Mouse (Mus musculus) retina, postnatal 1 day (tissue): ENCODE results near the gene Defb35.
A peak's percentile ranks its signal among the peaks of the same experiment; 100 is the strongest.
"Not testable (repeated sequence)": the region's sequence is repeated elsewhere in the genome, so short reads cannot be mapped to it uniquely, and the experiment has no call there.

Experiments
- DNase-seq: peaks from one replicate; pipeline ENCODE4 v3.0.0-alpha.2; 2012

Gene Defb35

DNA sequence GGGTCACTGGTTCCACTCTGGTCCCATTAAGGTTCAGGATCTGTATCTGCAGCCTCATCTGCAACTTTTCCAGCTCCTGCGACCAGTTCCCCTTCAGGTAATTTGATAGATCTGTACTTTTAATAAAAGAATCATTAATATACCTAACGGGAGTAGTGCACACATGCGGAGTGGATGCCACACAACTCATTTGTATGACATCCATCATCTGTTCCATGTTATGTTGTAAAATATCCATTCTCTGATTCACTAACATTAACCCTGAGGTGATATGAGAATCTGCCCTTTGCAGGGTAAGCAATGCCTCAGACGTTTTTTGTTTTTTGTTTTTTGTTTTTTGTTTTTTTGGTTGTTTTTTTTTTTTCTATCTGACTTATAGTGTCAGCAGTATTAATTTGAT lies at the start of gene Defb35:
Gene Defb35 (plus strand): TSS at position 301 of the 400 bp plus-strand sequence.
- not testable (repeated sequence) for DNase-seq

DNA sequence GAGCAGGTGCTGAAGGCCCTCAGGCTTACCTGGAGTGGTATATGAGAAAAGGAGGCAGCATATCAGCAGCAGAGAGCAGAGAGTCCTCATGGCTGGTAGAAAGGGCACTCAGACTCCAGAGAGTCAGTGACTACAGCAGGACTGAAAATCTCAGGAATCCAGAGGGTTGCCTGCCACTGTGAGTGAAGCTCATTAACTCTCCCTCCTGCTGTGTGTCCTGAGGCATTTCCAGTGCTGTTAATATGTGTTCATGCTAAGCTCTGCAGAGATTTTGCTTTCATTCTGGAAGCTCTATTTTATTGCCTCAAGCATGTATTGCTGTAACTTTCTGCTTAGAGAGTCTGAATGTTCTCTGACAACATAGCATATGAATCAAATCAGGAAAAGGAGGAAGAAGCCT lies 31.9 kb upstream of the Defb35 start, which contains the start of gene Defb11:
Gene Defb11 (minus strand): TSS at position 123 of the 400 bp plus-strand sequence.
- peak; percentile 78 for DNase-seq

DNA sequence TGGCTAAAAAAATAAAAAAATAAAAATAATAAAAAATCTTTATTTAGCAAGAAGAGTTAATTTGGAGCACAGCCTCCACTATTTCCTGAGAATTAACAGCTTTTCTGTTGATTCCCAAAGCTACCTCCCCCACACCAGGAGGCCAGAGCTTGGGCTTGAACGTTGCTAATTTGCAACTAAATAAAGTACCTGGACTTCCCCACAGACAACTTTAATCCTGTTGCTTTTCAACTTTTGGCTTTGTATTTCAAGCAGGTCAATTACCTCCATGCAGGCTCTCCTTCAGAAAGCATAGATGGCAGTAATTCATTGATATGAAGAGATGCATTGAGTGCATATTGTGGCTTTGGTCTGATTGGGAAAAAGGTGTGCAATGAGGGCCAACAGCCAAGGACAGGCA lies 26.2 kb upstream of the Defb35 start:
- no peak for DNase-seq

DNA sequence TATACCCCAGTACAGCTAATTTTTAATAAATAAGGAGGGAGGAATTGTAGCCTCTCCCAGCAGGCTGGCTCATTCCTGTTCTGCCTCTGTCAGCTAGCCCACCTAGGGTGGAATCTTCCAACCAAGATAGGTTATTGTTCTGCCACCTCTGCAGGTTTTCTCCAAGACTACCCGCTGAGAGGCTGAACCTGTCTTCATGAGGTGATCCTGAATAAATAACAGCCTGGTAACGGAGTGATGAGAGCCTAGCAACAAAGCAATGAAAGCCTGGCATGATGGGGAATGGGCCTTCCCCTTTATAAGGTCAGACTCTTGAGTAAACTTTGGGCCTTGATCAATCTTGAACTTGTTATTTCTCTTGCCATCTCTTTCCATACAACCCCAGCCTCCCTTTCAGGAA lies 25.6 kb upstream of the Defb35 start:
- DNase-seq, result no peak

DNA sequence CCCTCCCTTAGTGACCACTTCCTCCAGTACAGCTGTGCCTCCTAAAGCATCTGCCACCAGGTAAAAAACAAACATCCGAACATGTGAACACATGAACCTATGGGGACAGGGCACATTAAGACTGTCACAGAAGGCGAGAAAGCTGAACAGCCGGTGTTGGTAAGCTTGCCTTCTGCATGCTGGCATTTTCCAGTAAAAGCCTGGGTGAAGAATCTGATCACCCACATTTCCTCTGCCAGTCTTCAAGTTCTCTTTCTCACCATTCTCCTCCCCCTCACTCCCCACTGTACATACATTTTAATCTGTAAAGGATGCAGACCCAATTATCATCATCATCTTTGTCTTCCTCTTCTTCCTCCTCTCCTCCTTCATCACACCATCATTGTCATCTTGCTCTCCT lies 22.5 kb upstream of the Defb35 start:
- no peak for DNase-seq

DNA sequence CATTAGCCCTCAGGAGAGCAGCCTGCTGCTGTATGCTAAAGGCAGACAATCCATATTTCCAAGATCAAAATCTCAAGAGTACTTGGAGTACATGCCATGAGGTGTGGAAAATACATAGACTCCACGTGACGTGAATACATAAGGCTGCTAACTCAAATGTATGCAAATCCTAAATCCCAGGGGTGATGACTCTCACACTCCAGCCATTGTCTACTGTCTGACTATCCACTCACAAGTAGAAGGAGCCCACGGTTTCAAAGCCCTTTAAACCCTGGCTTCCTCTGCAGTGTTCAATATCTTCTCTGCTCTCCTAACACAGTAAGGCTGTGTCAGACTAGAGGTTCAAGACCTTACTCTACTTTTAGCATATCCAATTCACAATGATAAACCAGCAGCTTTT lies 7.4 kb upstream of the Defb35 start:
- DNase-seq, result not testable (repeated sequence)

DNA sequence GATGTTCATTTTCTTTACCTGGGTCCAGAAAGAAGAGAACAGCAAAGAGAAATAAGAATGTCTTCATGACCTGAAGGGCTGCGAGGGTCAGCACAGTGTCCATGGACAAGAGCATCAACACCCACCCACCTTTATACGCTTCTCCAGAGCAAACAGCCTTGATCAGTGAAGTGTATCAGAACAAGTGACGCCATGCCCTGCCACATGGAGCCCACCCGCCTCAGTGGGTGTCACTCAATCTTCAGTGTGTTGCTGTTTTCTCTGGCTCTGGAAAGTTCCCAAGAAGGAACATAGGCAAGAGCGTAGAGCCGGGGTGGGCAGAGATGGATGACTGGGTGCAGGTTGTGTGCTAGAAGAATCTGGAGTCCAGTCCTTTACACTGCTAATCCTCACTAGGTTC lies 5.5 kb upstream of the Defb35 start, which contains the start of gene Defb15:
Gene Defb15 (minus strand): TSS at position 101 of the 400 bp plus-strand sequence.
- no peak for DNase-seq

DNA sequence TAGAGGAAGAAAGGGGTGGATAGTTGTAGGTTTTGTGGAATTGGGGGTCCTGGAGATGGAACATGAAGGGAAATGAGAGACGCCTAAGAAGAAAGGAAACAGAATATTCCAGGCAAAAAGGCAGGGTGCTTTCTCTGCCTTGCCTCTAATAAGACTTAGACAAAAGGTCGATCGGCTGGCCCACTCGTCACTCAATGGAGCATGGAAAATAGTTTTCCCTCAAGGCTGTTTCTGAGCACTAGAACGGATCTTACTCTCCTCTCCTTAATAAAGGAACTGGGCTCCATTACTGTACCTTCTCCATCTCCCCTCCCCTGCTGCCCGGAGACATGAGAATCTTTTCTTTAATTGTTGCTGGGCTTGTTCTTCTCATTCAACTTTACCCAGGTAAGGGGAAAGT lies 8.3 kb downstream of the Defb35 start, which contains the start of gene Defb13:
Gene Defb13 (plus strand): TSS at position 301 of the 400 bp plus-strand sequence.
- DNase-seq, result peak; percentile 17

DNA sequence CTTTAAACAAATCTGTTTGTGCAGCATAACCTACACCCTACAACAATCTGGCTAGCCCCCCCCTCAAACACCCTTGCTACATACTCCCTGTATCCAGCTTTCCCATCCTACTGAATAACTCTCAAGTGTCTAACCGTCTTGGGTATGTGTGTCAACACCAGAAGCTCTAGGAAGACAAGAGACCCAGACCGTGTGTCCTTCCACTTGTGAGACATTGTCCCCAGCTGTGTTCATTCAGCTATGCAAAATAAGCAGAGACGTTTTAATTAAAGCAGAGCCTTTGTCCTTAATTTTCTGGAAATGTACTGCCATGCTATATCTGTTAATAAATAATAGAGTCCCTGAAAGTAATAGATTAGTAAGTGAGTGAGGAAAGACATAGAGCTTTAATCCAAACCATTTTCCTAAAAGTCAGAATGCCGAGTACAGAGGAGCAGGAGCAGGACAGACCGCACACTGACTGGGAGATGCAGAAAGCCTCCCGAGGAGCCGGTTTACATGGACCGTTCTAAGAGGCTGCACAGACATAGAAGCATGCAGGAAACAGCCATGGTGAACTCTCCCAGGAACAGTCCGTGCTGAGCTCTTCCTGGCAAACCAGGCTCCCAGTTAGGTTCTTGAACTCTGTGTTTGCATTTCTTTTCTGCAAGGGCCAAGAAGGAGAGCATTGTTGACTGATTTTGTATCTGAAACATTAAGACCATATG lies 9.3 kb downstream of the Defb35 start:
- peak; percentile 72 for DNase-seq

DNA sequence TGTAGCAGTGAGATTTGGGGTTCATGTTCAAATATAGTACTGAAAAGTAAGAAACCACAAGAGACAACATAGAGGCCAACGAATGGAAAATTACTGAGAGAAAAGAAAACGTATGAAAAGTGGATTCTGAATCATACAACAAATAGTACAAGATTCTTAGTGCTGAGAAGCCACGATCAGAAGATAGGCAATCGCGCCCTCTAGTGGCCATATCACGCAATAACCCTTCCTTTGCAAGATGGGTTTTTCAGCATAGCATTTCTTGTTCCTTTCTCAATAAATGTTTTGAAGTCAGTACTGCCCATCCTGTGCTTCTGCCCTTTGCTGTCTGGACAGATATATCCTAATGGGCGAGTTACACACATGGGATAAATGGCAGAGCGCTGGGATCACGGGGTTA lies 17.2 kb downstream of the Defb35 start:
- peak; percentile 63 for DNase-seq

DNA sequence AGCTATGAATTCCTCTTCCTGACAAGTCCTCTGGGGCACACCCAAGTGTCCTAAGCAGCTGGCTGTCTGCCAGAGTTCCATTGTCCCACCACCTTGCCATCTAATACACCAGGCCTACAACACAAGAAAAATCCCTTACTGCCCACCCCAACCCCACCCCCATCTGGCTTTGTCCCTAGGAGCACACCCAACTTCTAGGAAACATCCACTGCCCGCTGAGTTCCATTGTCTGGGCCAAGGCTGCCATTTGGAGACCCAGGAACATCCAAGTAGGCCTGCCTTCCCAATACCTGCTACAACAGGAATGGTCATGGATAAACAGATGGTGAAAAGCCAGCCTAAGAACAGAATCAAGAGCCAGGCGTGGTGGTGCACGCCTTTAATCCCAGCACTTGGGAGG lies 18.2 kb downstream of the Defb35 start:
- no peak for DNase-seq

DNA sequence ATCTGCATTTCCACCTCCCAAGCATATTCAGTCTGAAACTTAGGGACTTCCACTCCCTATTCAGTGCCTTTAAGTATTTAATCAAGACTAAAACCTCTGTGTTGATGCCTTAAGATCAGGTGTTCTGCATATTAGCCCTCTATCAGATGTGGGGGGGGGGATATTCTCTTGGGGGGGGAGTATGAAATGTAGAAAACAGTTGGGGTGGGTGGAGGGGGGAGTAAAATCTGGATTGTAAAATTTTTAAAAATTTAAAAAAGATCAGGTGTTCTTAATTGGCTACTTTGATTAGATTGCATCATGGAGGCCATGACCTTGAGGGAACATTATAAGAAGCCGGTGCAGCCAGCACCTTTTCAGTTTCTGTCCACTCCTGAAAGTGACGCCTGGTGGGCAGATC lies 20.3 kb downstream of the Defb35 start, which contains the start of gene Fam90a1a:
Gene Fam90a1a (plus strand): TSS at position 301 of the 400 bp plus-strand sequence.
- DNase-seq, result no peak

DNA sequence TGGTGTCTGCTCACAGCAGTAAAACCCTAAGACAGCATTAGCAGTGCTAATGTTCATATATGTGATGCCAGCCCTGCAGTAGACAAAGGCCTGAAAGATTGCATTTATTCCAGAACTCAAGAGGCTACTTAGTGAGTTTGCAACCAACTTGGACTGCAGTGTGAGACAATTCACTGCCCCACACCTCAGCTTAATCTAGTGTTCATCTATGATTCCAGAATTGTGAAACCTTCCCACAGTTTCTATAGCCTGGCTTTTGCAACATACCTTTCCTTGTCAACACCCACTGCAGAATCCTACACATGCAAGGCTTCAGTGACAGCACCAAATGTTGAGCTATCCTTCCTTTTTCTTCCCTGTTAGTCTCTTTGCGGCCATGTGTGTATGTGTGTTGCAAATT lies 28.5 kb downstream of the Defb35 start:
- DNase-seq, result no peak

DNA sequence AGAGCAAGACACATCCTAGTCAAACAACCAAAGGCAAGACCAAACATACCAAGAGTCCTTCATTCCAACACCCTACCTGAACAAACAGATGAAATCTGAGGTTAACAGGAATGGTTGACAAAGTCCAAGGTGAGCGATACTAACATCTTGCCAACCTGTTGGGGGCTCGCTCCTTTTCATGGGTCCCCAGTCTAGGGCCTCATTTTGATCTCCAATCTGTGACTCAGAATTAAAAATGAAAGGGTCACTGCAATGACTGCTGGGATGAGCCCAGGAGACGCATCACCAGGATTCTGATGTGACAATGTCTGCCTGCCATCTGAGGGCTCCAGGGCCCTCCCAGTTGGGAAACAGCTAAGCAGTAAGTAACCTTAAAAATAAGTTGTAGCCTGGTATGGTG lies 31.3 kb downstream of the Defb35 start, which contains the start of gene Ccdc70:
Gene Ccdc70 (plus strand): TSS at position 301 of the 400 bp plus-strand sequence.
- no peak for DNase-seq

DNA sequence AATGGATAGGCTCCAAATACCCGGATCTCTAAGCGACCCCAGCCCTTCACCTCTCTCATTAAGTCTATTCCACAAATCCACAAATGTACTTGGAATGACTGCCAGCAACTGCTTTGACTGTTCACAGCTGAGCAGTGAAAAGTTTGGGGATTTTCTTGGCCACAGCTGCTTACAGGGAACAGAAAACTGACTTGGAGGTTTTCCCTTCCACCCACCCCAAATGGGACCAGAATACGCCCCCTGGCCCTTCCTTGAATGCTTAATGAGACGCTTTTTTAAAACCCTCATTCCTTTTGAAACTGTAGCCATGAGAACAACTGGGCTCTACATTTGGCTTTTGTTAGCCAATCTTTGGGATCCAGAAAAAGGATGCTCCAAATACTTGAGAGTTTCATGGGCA lies 40.0 kb downstream of the Defb35 start:
- no peak for DNase-seq

DNA sequence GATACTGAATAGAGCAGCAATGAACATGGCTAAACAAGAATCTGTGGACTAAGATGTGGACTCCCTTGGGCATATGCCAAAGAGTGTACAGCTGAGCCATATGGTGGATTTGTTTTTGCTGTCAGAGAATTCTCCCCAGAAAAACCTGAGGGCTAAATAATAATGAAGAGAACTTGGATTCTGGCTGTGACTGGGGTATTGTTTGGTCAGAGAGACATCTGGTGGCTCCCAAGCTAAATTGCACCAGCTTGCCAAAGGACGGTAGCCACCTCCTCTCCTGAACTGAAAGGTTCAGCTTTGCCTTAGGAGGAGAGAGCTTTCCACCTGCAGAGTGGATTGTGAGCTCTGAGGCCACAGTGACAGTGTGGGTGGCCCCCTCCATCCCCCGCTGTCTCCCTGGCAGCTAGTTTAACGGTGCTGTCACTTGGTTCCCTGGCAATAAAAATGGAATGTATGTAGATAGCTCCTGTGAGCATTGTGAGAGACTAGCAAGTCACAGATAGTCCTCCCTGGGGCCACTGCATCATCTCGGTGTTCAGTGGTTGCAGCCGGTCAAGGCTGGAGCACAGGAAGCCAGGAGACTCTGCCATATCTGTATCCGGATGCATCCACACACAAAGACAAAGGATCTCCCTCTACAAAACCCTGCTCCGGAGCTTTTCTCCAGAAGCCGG lies 43.6 kb downstream of the Defb35 start:
- DNase-seq, result peak; percentile 46
